Mouse (Mus musculus): ENCODE results near the gene Gm49711.
"Not testable (repeated sequence)": the region's sequence is repeated elsewhere in the genome, so short reads cannot be mapped to it uniquely, and the experiment has no call there.

Gene Gm49711

DNA sequence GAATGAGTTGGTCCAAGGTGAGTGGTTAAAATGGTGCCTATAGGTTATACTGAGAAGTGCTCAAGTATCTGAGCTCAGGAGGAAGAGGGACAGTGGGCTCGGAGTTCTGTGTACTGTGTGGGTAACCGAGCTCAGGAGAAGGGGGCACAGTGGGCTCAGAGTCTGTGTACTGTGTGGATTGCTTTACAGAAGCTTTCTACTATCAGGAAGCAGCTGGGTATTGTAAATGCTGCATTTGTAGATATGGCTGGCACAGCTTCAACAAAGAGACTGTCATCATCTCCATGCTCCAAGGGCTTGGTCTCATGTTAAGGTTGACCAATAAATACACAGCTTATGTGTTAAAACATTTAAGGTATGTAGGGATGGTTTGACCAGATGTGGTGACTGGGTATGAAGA is 6.7 kb downstream of the Gm49711 start:
- no peak for DNase-seq

DNA sequence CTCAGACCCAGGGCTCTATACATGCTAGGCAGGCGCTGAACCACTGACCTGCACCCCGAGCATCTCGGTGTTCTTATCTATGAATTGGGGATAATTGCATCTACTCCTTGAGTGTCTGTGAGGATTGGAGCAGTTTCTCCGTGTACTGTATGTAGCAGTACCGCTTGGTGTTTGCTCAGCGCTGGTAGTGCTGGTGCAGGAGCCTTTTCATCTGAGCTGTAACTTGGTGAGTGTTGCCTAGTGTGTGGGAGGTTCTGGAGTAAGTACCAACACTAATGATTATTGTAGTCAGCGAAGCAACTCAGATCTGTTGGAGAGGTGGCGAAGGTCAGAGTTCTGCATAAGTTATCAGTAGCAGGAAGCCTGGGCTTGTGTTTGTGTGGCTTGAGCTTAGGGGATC is 12.2 kb downstream of the Gm49711 start:
- DNase-seq = no peak

DNA sequence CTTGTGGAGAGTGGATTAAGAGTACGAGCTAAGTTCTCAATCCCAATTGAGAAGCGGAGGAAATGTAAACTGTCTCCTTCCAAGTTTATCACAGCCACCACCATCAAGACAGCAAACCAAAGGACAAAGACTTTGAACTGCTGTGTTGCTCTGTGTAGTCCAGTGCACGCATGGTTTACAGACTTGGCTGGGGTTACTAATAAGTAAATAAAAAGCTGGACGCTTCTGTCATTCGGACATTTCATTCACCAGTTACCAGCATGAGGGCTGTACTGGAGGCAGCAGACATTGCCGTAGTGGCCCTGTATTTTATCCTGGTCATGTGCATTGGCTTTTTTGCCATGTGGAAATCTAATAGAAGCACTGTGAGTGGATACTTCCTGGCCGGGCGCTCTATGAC is 18.7 kb downstream of the Gm49711 start:
- DNase-seq = no peak

DNA sequence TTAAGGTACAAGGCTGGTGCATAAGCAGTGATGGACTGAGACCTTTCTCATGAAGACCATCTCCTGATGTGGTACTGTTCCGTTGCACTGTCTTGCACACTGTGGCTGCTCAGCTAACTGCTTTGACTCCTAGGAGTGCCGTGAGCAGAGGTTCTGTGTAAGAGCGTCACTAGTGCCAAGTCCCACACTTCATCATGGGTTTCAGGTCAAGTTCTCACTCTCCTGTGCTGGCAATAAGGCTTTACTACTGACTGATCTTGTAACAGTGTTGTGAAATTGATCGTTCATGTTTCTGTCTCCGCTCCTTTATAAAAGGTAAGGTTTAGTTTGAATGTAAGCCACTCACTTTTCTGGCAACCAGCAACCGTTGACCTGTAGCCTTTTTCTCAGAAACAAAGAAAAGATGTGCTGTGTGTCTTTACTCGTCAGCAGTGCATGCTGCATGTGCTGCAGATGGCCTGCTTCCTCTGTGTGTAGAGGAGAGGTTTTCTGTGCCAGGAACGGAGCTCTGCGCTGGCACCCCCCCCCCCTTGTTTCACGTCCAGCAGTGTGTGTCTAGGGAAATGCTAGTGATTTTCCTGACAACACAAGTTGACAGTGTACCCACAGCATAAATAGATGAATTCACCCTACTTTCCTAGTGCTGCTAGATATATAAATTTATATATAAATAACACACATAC is 25.8 kb downstream of the Gm49711 start:
- no peak for DNase-seq

DNA sequence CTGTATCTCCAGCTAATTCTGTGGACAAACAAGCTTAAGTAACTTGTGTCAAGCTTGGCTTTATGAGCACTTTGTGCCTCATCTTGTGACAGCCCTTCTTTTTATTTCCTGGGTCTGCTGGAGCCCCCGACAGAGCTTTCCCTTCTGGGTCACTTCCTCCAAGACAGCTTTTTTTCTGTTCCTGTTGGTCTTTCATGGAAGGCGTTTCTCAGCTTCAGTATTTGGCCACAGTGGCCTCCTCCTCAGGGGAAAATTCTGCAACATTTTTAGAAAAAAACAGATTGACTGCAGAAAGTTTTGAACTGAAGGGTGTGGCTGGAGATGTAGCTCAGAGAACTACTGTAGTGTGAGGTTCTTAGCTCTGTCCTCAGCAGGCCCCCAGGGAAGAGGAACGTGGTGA is 31.1 kb downstream of the Gm49711 start:
- DNase-seq = no peak

DNA sequence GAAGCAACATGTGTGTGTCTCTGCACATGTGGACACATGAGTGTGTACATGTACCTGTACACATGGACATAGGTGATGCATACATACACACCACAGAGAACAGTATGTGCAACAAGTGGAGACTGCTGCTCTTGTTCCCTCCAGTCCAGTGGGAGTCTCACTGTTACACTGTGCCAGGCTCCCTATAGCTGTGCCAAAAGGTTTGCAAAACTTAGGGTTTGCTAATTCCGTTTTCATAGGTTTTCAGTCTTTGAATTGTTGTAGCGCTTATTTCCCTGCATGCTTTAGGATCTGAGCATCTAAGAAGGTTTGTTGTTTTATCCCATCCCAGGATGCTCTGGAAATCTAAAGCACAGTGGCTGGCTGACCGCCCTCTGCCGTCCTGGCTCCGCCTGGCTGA is 33.8 kb downstream of the Gm49711 start:
- DNase-seq = no peak

DNA sequence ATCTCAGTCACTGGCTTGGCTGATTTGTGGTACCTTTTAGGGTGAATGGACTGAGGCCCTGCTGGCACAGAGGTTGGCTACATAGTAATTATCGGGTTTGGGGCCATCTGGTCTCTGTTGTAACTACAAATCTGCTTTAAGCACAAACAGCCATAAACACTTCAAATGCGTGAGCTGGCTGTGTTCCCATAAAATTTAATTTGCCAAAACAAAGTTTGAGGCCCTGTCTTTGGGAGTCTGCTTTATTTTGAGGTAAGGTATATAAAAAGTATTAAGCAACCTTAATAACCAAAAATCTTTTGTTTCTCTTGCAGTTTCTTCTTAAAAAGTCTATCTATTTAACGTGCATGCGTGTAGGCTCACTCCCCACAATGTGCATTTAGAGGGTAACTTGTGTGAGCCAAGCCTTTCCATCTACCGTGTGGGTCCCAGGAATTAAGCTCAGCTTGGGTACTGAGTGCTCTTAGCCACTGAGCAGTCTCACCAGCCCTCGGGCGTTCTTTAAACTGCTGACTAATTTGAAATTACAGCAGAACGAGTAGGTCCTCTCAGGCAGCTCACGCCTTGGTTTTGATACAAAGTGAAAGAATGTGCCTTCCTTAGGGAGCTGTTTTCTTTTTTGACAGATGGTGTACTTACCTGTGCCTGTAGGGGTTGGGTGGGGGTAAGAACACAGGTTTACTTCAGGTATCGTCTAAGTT is 40.4 kb downstream of the Gm49711 start:
- no peak for DNase-seq

DNA sequence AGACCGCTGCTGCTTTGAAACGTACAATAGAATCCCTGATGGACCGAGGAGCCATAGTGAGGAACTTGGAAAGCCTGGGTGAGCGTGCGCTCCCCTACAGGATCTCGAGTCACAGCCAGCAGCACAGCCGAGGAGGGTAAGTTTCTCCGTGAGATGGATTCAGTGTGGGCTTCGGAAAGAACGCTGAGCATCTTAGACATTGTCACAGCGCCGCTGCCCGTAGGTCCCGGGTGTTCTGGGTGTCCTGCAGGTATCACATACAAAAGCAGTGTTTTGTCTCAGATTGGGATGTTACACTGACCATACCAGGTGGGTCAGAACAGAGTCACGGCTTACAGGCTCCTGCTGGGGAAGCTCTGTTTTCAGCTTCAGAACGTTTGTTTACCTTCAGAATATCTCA is 41.5 kb downstream of the Gm49711 start:
- DNase-seq = no peak

DNA sequence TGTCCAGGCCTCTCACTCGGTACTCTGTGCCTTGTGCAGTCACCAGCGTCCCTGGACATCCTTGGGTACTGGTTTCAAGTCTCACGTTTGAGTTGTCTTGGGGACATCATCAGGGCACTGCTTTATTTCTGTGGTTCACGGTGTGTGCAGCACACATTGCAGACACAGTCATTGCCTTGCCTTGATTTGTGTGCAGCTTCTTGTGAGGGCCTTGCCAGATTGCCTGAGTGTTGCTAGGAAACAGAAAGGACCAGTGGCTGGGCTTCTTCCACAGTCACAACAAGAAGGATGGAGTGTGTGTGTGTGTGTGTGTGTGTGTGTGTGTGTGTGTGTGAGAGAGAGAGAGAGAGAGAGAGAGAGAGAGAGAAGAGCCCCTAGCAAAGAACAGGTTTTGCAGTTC is 42.0 kb downstream of the Gm49711 start:
- no peak for DNase-seq

DNA sequence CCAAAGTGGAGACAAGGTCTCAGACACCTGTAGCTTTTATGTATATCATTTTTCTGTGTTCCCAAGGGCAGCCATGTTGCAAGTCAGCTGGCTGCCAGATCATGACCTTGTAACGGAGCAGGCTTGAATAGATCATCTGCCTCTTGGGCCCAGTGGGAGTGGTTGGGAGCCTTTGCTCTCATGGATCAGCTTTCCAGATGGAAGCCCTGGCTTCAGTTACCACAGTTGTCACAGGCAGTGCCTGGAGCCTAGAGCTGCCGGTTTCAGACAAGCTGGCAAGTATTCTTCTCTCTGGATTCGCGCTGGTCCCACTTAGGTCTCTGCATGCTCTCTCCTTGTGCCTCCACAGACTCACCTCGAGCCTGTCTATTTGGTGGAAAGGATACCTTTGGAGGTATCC is 44.0 kb downstream of the Gm49711 start:
- no peak for DNase-seq

DNA sequence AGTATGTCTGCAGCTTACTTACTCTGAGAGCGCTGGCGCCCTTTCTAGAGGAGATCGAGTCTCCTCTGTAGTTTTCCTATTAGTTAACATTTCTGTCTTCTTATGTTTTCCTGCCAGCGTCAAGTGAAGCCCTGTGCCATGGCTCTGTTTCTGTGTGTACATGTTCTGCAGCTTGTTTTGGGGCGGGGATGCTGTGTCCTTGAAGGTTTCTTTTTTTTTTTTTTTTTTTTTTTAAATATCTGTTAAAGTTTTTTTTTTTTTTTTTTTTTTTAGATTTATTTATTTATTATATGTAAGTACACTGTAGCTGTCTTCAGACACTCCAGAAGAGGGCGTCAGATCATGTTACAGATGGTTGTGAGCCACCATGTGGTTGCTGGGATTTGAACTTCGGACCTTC is 44.8 kb downstream of the Gm49711 start:
- not testable (repeated sequence) for DNase-seq

DNA sequence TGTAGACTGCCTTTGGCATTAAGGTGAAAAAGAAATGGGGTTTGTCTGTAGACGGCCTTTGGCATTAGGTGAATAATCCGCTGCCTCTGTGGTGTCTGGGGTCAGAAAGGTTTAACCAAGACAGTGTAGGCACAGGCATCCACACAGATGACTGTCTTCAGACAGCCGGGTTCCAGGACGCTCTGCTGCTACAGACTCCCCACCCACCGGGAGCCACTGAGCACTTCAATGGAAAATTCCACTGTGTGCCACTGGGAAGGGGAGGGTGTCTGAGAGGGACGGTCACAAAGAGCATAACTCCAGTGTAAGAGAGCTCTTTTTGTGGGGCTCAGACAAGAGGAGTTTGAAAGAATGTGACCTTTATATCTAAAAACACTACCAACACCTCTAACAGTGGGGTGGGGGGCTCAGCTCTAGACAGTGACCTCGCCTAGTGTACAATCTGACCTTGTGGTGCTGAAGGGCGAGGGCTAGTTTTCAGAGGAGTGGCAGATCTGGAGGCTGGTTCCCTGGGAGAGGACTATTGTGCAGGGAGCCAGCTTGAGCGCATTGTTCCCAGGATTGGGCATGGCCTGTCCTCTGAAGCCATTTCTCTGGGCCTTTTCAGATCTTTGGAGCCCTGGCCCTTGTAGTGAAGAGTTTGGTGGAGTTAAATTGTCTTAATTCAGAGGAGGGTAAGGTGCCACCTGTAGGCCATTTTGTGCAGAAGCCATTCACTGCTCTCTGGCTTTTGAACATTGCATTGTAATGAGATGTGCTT is 45.6 kb downstream of the Gm49711 start:
- peak; percentile 37 for DNase-seq

DNA sequence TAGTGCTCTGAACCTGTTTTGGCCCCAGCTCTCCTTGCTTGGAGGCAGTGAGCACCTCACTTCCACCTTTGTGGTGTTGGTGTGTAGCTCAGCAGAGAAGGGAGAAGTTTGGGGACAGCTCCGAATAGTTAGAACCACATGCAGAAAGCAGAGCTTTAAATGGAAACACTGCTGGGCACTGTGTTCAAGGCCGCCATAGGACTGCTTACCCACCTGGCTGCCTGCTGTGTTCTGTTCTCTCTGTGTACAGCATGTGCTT is 46.1 kb downstream of the Gm49711 start:
- no peak for DNase-seq

DNA sequence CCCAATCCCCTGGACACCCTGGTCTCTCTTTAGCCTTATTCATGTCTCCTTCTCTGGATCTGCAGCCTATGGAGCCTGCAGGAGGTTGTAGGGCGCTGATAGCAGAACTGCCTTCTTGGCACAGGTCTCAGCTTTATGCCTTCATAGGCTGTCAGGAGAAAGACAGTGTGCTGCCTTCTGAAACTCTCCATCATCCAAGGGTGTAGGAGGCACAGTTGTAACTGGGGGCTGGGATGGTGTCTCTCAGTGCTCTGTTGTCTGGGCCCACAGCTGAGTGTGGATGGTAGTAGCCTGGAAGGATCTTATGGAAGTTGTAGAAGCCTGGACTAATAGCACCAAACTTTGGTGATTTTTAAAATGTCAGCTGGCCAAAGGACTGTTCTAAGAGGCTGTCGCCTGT is 46.8 kb downstream of the Gm49711 start:
- DNase-seq = no peak

DNA sequence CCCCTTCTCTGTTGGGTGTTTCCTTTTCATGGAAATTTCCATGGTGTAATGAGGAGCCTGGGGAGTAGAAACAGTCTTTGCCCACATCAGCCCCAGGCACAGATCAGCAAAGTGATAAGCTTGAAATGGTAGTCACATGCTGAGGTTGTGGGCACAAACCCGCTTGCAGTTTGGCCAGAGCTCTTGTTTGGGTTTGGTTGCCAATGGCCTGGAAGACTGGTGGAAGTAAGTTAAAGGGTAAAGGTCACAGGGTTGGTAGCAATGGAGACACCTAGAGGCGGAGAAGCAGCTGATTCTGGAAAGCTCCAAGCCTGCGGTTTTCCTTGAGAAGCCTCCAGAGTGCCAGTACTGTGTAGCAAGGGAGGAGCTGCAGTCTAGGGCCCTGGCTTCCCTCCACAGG is 47.5 kb downstream of the Gm49711 start:
- no peak for DNase-seq

DNA sequence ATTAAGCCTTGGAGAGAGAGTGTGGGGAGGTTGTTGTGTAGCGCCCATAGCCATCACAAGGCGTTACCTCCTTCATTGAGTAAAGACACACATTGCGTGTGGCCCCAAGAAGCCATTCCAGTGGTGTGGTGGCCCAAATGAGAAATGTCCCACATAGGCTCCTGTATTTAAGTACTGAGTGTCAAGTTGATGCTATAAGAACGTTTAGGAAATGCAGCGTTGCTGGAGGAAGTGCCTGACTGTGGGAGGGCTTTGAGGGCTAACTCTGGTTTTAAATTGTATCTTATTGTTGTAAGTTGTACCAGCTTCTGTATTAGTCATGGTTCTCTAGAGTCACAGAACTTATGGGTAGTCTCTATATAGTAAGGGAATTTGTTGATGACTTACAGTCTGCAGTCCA is 49.2 kb downstream of the Gm49711 start:
- DNase-seq = no peak

DNA sequence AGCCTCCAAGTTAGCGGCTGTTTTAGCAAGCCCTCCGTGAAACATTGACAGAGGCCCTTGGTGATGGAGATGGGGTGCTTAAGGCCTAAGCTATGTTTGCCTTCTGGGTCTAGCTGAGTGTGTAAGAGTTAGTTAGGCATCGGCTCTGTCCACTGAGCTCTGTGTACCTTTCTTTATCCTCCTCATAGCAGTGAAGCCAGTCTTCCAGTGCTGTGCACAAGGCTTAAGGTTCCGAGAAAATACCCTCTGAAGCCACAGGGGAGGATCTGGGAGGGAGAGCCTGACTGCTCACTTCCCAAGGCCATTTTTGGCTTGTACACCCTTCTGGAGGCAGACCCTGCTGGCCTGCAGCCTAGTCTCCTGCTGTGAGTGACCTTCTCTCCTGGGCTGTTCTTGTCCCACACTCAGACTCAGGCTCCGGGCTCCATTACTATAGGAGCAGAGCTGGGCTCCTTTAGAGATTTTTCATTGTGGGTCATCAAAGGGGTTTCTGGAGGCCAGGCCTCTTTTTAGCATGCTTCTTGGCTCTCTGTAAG is 56.7 kb downstream of the Gm49711 start:
- no peak for DNase-seq

DNA sequence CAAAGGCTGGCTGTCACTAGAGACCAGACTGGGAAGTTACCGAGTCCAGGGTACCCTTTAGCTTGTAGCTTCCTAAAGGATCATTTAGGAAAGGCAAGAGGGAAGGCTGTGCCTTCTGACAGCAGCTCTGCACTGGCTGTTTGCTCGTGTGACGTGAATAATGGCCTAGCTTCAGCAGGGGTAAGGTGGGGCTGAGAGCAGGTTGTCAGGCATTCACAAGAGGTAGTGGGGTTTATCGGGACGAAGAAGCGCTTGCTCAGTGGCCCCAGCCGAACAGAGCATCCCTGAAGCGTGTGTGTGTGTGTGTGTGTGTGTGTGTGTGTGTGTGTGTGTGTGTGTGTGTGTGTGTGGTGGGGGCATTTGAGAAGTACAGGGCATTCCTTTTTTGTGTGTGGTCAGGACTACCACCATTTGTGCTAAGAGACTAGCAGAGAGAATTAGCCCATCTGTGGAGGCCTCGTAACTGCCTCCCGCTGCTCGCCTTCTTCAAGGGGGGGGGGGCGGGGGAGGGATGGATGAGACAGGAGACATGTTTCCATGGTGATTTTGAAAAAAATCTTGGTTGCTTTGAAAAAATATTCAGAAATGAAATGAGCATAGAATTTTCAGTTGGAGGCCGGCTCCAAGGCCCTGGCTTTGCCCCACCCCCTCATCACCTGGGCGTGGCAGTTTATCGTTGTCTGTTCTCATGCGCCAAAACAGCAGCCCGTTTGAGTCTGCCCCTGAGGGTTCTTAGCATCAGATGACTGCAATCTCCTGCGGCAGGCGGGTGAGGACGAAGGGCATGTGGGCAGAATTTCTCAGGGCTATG is 57.7 kb downstream of the Gm49711 start:
- DNase-seq = peak; percentile 46

DNA sequence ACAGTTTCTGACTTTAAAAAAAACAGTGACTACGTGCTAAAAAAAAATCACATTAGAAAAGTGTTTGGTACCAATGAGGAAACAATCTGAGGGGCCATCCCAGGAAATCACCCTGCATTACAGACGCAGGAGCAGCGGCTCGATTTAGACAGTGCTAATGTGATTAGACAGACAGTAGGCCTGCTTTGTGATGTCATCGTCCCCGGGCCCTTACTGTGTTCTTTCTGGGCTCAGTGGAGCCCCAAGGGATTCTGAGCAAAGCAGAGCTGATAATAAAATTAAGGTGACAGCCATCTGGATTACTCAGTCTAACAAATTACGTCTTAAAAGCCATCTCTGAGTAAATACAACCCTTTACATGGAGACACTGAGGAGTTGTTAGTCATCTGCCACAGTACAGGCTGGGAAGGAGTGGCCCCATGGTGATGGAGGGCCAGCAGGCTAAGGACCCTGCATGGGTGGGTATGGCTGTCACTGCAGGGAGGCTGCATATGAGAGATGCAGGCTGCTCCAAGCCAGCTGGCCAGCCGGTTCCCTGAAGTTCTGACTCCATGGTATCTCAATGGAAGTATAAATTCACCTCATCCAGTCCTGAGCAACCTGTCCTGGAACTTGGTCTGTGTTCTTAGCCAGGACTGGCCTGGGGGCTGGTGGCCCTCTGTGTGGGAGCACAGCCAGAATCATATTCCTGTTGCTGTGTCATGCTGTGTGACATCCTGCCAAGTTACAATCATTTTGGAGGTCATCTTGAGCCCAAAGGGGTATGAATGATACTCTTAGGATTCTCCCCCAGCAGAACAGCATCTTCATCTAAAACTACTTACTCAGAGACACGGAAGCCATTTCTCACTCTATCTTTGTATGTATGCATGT is 59.5 kb downstream of the Gm49711 start:
- peak; percentile 71 for DNase-seq

DNA sequence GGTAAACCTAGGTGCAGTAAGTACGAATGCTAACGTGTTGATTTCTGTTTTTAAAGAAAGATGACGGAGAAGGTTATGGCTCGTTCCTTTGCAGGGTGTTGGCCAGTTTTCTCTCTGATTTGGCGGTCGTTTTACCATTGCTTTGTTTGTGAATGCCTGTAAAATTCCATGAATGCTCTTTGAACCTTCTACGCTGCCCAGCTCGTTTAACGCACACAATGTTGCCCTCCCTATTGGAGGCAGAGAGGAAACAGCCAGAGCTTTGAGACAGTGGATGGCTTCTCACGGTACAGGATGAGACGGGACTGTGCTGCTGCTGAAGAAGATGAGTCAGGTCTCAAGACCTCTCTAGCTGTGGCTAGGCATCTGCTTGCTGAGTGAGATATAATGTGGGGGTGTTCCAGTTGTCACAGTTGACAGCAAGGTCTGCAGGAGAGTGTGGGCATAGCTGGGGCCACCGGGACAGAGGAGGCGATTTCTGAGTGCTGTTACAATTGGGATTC is 60.9 kb downstream of the Gm49711 start:
- DNase-seq = no peak

DNA sequence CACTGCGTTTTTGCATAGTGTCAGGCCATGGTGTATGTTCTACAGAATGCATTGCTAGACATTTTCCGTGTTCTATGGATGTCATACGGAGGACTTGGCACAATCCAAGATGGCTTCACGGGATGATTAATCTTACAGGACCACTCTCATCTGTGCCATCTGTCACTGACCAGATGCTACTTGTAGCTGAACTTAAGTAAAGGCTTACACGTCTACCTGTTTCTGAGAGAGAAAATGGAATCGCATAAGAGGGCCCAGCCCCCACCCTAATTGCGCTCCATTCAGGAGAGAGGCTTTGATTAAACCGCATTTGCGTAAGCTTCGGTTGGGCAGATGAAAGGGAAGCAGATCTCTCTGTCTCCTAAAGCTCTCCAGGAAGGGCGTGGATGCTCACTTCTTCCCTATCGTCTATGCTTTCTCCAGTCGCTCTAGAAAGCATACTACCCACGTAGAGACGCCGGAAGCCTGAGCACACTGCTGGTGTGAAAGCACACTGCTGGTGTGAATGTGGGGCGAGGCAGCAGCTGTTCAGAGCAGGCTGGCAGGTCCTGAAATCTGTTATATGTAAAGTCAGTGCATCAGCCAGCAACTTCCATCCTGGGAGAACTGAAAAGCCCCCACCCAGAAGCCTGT is 62.9 kb downstream of the Gm49711 start:
- DNase-seq = peak; percentile 64

DNA sequence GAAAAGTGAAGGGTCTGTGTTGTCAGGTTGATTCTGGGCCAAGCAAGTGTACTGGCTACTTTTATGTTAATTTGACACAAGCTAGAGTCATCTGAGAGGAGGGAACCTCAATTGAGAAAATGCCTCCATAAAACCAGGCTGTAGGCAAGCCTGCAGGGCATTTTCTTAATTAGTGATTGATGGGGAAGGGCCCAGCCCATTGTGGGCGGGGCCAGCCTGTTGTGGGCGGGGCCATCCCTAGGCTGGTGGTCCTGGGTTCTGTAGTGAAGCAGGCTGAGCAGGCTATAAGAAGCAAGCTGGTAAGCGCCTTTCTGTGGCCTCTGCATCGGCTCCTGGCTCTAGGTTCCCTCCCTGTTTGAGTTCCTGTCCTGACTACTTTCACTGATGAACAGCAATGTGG is 69.1 kb downstream of the Gm49711 start:
- DNase-seq = no peak

All from retina, postnatal 1 day (tissue).